ENCODE assay signal across 9 mouse cellular contexts in the genomic region with DNA sequence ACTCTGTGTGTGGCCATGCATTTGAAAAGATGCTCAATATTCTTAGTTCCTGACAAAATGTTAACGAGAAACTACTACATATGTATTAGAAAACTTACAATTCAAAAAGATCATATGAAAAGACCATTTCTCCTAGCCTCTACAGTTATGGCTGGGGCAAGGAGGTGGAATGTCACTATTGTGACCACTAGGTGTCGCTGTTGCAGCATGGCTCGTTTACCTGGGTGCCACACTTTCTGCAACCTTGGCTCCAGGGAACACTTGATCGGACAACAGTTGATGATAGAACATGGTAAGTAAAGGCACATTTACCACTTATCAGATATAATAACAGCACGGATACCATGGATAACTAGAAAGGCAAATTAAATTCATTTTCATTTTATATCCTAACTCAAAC. TPM values are rescaled to one million over a fixed set of nuclear protein-coding genes. Genes with fewer than 3 reads are reported as not detected.
DNase-seq lines count a peak whose midpoint lies in the region; ATAC-seq and TF ChIP-seq lines count a peak whose summit lies in the region.
"Had no signal": no experiment of that assay in that cellular context is flagged by ENCODE, and none has a peak within 500 bp of the region (broad histone marks: within the 10 kb centered on the region; RNA-seq: fewer than 3 reads in every experiment).

No protein-coding gene starts in this region.

- no peak overlapping the region for H3K4me2 ChIP-seq in kidney, embryonic 14.5 days (replicated peaks; ENCODE audit: low read depth, low read length)
- H3K4me2 ChIP-seq in limb, embryonic 14.5 days (replicated peaks; ENCODE audit: low read depth, low read length, severe bottlenecking): no peak overlapping the region

- H3K36me3 ChIP-seq in embryonic facial prominence, embryonic 10.5 days (replicated peaks): no peaks in the 10 kb centered on the region
- H3K36me3 ChIP-seq in kidney, embryonic 14.5 days (ENCODE audit: control insufficient read depth, insufficient read depth, low read length): no peaks in the 10 kb centered on the region
- H3K36me3 ChIP-seq in limb, embryonic 14.5 days (ENCODE audit: control insufficient read depth, insufficient read depth, low read length): no peaks in the 10 kb centered on the region
- no peaks in the 10 kb centered on the region for H3K36me3 ChIP-seq in splenic B cell, adult 2 months (ENCODE audit: control insufficient read depth, insufficient read depth, low read length, poor library complexity, severe bottlenecking)

- H3K4me1 ChIP-seq in embryonic facial prominence, embryonic 10.5 days: no peaks in the 10 kb centered on the region
- H3K4me1 ChIP-seq in kidney, embryonic 14.5 days (ENCODE audit: control insufficient read depth, insufficient read depth, low read length): no peaks in the 10 kb centered on the region
- no peaks in the 10 kb centered on the region for H3K4me1 ChIP-seq in limb, embryonic 14.5 days (ENCODE audit: control insufficient read depth, insufficient read depth, low read length)

- H3K27ac ChIP-seq in embryonic facial prominence, embryonic 10.5 days (replicated peaks): no peak overlapping the region
- H3K27ac ChIP-seq in kidney, embryonic 14.5 days (ENCODE audit: low read depth, low read length): no peak overlapping the region
- no peak overlapping the region for H3K27ac ChIP-seq in limb, embryonic 14.5 days (replicated peaks; ENCODE audit: low read depth, low read length)

- no peaks in the 10 kb centered on the region for H3K27me3 ChIP-seq in embryonic facial prominence, embryonic 10.5 days (replicated peaks; ENCODE audit: low read depth, poor library complexity, severe bottlenecking)
- H3K27me3 ChIP-seq in kidney, embryonic 14.5 days (ENCODE audit: control insufficient read depth, insufficient read depth, low read length): no peaks in the 10 kb centered on the region
- H3K27me3 ChIP-seq in limb, embryonic 14.5 days (ENCODE audit: control insufficient read depth, insufficient read depth, low read length): no peaks in the 10 kb centered on the region
- H3K27me3 ChIP-seq in splenic B cell, adult 2 months (ENCODE audit: control insufficient read depth, insufficient read depth, low read length, poor library complexity, severe bottlenecking): no peaks in the 10 kb centered on the region

- DNase-seq in CD4-positive, CD25-positive, alpha-beta regulatory T cell, adult 2 months (ENCODE audit: low read depth, low spot score): peak; percentile 91
- DNase-seq in adrenal gland, postnatal 10 days: peak; percentile 89
- peak; percentile 76 for DNase-seq in embryonic facial prominence, embryonic 10.5 days (ENCODE audit: low spot score)
- DNase-seq in heart, adult 8-10 months (ENCODE audit: low spot score): peak; percentile 66
- peak; percentile 73 for DNase-seq in limb, embryonic 14.5 days (ENCODE audit: low spot score)
- DNase-seq in natural killer cell, adult 2 months (ENCODE audit: low spot score in 2 of 2): peak; percentile 67 to 77
- peak; percentile 88 for DNase-seq in splenic B cell, adult 2 months (ENCODE audit: low read depth, low spot score)

- ATAC-seq in kidney, embryonic 14.5 days (ENCODE audit: low FRiP score, low TSS enrichment): peak; percentile 68; the same call in 1 of the 2 replicates
- peak; percentile 60; the same call in 1 of the 2 replicates for ATAC-seq in limb, embryonic 14.5 days (ENCODE audit: low FRiP score, low read depth)

- 0 out of 2 replicates have a peak, but pooled peaks have one; percentile 17 for TF ChIP-seq POLR2A in limb, embryonic 14.5 days (IDR thresholded peaks at IDR 0.05; ENCODE audit: borderline replicate concordance, extremely low read depth, insufficient read depth, insufficient read length)

- H3K9ac ChIP-seq in kidney, embryonic 14.5 days (ENCODE audit: low read depth, low read length): no peak overlapping the region
- H3K9ac ChIP-seq in limb, embryonic 14.5 days (ENCODE audit: low read depth, low read length, severe bottlenecking): no peak overlapping the region

- 11% methylated on average over 5 of the region's 5 CpGs for WGBS in embryonic facial prominence, embryonic 10.5 days
- WGBS in kidney, embryonic 14.5 days: 7% methylated on average over 5 of the region's 5 CpGs
- 10% methylated on average over 5 of the region's 5 CpGs for WGBS in limb, embryonic 14.5 days

- H3K9me3 ChIP-seq in embryonic facial prominence, embryonic 10.5 days: no peaks in the 10 kb centered on the region
- H3K9me3 ChIP-seq in kidney, embryonic 14.5 days (ENCODE audit: control insufficient read depth, low read length): no peaks in the 10 kb centered on the region
- no peaks in the 10 kb centered on the region for H3K9me3 ChIP-seq in limb, embryonic 14.5 days (ENCODE audit: control insufficient read depth, low read length)

- no peak overlapping the region for H3K4me3 ChIP-seq in embryonic facial prominence, embryonic 10.5 days
- no peak overlapping the region for H3K4me3 ChIP-seq in kidney, embryonic 14.5 days (ENCODE audit: low read length)
- no peak overlapping the region for H3K4me3 ChIP-seq in limb, embryonic 14.5 days (replicated peaks; ENCODE audit: low read length)
- H3K4me3 ChIP-seq: erythroblast, embryonic 14.5 days had no signal

RNA-seq across cellular contexts. Expression of a gene that starts 51.3 kb away (rescaled TPM):
- total RNA-seq in adrenal gland, postnatal 10 days (2021): 1 to 10 TPM in 1 of 2 experiments, under 1 TPM in 1; 1.00 to 1.1 TPM
- polyA plus RNA-seq in embryonic facial prominence, embryonic 10.5 days (2016; fragmentation: Nextera tagmentation; extraction: Ambion mirVana): 0.09 and 0.12 TPM in 2 replicates
- under 1 TPM; 0.14 to 0.26 (median 0.23) TPM for total RNA-seq in heart, adult 8-10 months (2022)
- 0.16 and 0.18 TPM in 2 replicates for polyA plus RNA-seq in kidney, embryonic 14.5 days (2014; fragmentation: Nextera tagmentation; extraction: Ambion mirVana)
- 0.38 and 0.46 TPM in 2 replicates for polyA plus RNA-seq in limb, embryonic 14.5 days (2012; rRNA removed)
- polyA plus RNA-seq in limb, embryonic 14.5 days (2014; fragmentation: Nextera tagmentation; extraction: Ambion mirVana): 0.17 and 0.19 TPM in 2 replicates
- polyA plus RNA-seq: erythroblast, embryonic 14.5 days had no signal
